Mouse (Mus musculus) heart, embryonic 16.5 days (tissue): ENCODE data around the gene Dock3. TPM values are rescaled to one million over a fixed set of nuclear protein-coding genes. Genes with fewer than 3 reads are reported as not detected.

Source experiments
- ATAC-seq: fragments of 200-750 bp; cut with Nextera tagmentation; replicated peaks from 2 replicates; pipeline ENCODE4 v1.8.0; 2017; ENCODE audit warnings: moderate number of reproducible peaks; ENCODE audit not compliant: insufficient read depth, low FRiP score; ENCODE audit errors: extremely low read depth
- H3K27ac ChIP-seq: fragments of 300-500 bp; sonication (generic); 2 replicates; pipeline ENCODE4 v1.5.1; 2014; ENCODE audit warnings: mild to moderate bottlenecking, low read length, control low read depth, moderate library complexity
- H3K27me3 ChIP-seq: fragments of 300-500 bp; sonication (generic); 2 replicates; pipeline ENCODE4 v1.6.1; 2014; ENCODE audit warnings: low read length, mixed read lengths; ENCODE audit not compliant: control insufficient read depth, insufficient read depth
- H3K36me3 ChIP-seq: fragments of 300-500 bp; sonication (generic); 2 replicates; pipeline ENCODE4 v1.6.1; 2014; ENCODE audit not compliant: control insufficient read depth, insufficient read depth
- H3K4me1 ChIP-seq: fragments of 300-500 bp; sonication (generic); 2 replicates; pipeline ENCODE4 v1.6.1; 2014; ENCODE audit warnings: low read length, mixed read lengths; ENCODE audit not compliant: control insufficient read depth, insufficient read depth
- H3K4me2 ChIP-seq: fragments of 300-500 bp; sonication (generic); 2 replicates; pipeline ENCODE4 v1.6.1; 2014; ENCODE audit warnings: low read depth, mild to moderate bottlenecking, control low read depth, low read length
- H3K4me3 ChIP-seq: fragments of 300-500 bp; sonication (generic); 2 replicates; pipeline ENCODE4 v1.5.1; 2014; ENCODE audit warnings: mild to moderate bottlenecking, control low read depth, low read length
- H3K9ac ChIP-seq: fragments of 300-500 bp; sonication (generic); 2 replicates; pipeline ENCODE4 v1.6.1; 2014; ENCODE audit warnings: low read length, control low read depth
- H3K9me3 ChIP-seq: fragments of 300-500 bp; sonication (generic); replicated peaks from 2 replicates; pipeline ENCODE4 v1.6.1; 2016; ENCODE audit warnings: low read length; ENCODE audit not compliant: control insufficient read depth
- WGBS: fragments of 180-500 bp; shearing (Covaris S2); extraction: QIAGEN DNeasy Blood & Tissue Kit; methylation state at CpG from one replicate; pipeline ENCODE4 v1.1.7; 2014; 5-methylcytosine and 5-hydroxymethylcytosine counted together
- polyA plus RNA-seq: library from polyadenylated mRNA; unstranded; fragments of >200 nt; fragmentation: Nextera tagmentation; extraction: Ambion mirVana; gene quantifications from 2 replicates; pipeline ENCODE4 v1.2.1, GENCODE M21; 2015

Gene Dock3
- polyA plus RNA-seq, 1 experiment from 2014 or later: 0.43 TPM

DNA sequence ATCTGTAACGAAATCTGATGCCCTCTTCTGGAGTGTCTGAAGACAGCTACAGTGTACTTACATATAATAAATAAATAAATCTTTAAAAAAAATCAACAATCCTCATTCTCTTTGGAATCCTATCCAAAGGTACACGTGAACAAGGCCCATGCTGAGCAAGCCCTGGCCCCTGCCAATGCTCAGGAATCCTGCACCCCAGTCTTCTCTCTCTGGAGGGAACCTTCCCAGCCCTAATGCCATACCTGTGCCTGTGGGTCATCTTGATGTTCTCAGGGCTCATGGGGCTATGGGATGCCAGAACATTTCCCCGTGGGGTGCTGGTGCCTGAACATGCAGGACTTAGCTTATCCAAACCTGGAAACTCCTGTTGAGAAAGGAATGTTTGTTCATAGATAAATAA is 323.5 kb downstream of the Dock3 start:
- no peaks in the 10 kb centered on the region for H3K9me3 ChIP-seq
- no peaks in the 10 kb centered on the region for H3K27me3 ChIP-seq
- no peak overlapping the region for H3K27ac ChIP-seq
- ATAC-seq: no peak
- H3K4me1 ChIP-seq: peaks cover 2% of the 10 kb centered on the region; the same call in 1 of the 2 replicates
- H3K4me3 ChIP-seq: no peak overlapping the region
- WGBS: 69% methylated on average over 3 of the region's 3 CpGs
- H3K4me2 ChIP-seq: no peak overlapping the region
- H3K36me3 ChIP-seq: no peaks in the 10 kb centered on the region
- H3K9ac ChIP-seq: no peak overlapping the region

DNA sequence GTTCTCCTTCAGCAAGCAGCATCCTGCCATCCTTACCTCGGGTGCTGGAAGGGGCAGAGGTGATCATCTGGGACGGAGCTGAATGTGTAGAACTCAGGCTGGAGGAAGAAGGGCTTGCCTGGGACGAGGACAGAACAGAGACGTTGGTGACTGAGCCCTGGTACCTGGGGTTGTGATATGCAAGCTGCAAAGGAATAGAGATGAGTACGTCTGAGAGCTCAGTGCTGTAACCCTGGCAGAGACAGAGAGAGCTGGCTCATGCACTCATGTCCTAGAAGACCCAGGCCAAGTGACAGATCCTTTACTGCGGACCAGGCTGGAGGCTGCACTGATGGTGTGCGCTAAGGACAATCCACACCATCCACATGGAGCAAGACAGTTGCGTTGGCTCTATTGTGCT is 325.1 kb downstream of the Dock3 start:
- Histone ChIP-seq H3K4me2 (no peak overlapping the region), H3K4me3 (no peak overlapping the region), H3K9me3 (no peaks in the 10 kb centered on the region), H3K36me3 (no peaks in the 10 kb centered on the region), H3K9ac (no peak overlapping the region), H3K27ac (no peak overlapping the region), H3K27me3 (no peaks in the 10 kb centered on the region), H3K4me1 (peaks cover 2% of the 10 kb centered on the region; the same call in 1 of the 2 replicates)
- no peak for ATAC-seq
- WGBS: 81% methylated on average over 8 of the region's 8 CpGs

DNA sequence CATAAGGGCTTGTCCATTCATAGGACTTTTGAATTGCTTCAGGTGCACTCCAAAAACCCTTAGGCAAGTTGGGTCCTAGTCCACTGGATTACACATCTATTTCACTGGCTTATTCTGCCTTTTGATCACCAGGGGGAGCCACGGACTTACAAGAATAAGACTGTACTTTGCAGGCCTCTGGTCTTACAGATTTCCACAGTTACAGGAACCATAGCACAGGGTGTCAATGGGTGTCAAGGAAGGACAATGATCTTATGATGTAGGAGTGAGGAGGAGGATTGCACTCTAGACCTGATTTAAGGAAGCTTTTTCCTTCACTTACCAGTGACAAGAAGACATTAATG is 327.9 kb downstream of the Dock3 start:
- H3K27me3 ChIP-seq: no peaks in the 10 kb centered on the region
- ATAC-seq: no peak
- no peaks in the 10 kb centered on the region for H3K36me3 ChIP-seq
- no peak overlapping the region for H3K27ac ChIP-seq
- H3K9me3 ChIP-seq: no peaks in the 10 kb centered on the region
- no peak overlapping the region for H3K4me2 ChIP-seq
- WGBS: 8% methylated on average over 1 of the region's 1 CpGs
- H3K9ac ChIP-seq: no peak overlapping the region
- peaks cover 2% of the 10 kb centered on the region; the same call in 1 of the 2 replicates for H3K4me1 ChIP-seq
- no peak overlapping the region for H3K4me3 ChIP-seq

DNA sequence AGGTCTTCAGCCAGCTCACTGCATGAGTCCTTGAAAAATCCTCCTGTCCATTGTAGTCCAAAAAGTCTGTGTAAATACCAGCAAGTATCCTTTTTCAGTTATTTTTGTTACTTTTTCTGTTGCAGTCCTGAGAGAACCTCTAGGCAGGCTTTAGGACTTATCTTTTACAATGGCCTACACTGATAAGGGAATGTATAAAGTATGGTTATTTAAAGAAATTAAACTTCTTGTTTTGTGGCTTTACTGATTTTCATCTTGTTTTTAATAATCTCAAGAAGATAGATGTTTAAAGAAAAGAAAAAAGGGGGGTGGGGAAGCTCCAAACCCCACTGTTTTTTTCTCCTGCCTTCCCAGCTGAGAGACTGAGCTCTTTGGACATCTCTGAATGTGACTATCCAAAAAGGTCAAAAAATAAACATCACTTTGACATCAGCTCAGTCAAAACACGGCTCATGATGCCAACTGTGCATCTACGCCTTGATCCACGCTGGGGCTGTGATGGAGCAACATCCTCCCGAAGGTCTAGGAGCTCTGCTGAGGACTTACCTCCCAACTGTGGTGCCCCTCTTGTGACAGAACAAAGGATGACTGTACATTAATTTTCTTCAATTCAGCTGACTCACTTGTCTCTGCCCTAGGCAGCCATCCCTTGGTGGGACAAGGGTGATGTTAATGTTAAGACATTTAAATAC is 328.5 kb downstream of the Dock3 start:
- WGBS: 63% methylated on average over 4 of the region's 4 CpGs
- no peak for ATAC-seq
- H3K4me2 ChIP-seq: no peak overlapping the region
- H3K36me3 ChIP-seq: no peaks in the 10 kb centered on the region
- no peak overlapping the region for H3K4me3 ChIP-seq
- H3K9me3 ChIP-seq: no peaks in the 10 kb centered on the region
- no peaks in the 10 kb centered on the region for H3K27me3 ChIP-seq
- no peak overlapping the region for H3K9ac ChIP-seq
- H3K27ac ChIP-seq: no peak overlapping the region
- no peaks in the 10 kb centered on the region for H3K4me1 ChIP-seq

DNA sequence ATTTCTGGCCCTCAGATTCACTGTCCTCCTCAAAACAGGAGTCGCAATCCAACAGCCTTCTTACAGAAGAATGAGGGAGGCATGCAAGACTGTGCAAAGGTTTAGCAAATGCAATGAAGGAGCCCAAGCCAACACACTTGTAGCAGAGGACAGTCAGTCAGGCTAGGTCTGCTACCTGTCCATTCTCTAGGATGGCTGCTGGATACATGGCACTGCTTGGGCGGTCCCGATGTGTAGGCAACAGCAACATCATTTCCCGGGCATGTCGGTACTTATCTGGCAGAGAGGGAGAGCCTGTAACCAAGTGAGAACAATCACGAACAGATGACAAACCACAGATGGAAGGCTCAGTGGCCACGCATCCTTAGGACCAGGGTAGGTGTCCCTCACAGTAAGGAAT is 330.1 kb downstream of the Dock3 start:
- Histone ChIP-seq H3K4me1 (no peaks in the 10 kb centered on the region), H3K36me3 (no peaks in the 10 kb centered on the region), H3K9me3 (no peaks in the 10 kb centered on the region), H3K4me3 (no peak overlapping the region), H3K4me2 (no peak overlapping the region), H3K9ac (no peak overlapping the region), H3K27ac (no peak overlapping the region), H3K27me3 (no peaks in the 10 kb centered on the region)
- WGBS: 81% methylated on average over 7 of the region's 7 CpGs
- no peak for ATAC-seq

DNA sequence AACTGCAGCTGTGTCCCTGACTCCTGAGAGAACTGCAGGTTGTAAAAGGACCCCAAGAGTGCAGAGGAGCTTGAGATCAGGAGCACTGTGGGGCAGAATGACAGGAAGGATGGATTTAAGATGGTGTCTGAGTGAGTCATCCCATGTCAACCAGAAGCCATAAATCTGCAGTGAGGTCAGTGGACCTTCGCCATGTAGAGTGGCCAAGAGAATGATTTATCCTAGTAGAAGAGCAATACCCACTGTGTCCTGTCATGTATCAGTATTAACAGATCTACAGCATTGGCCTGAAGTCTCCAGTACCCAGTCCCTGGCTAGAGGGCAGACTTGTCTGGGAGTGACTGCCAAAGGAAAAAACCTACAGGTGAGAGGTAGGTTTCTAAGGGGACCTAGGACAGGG is 332.8 kb downstream of the Dock3 start:
- Histone ChIP-seq H3K9me3 (no peaks in the 10 kb centered on the region), H3K27me3 (no peaks in the 10 kb centered on the region), H3K9ac (no peak overlapping the region), H3K4me3 (no peak overlapping the region), H3K27ac (no peak overlapping the region), H3K36me3 (no peaks in the 10 kb centered on the region), H3K4me1 (no peaks in the 10 kb centered on the region), H3K4me2 (no peak overlapping the region)
- no peak for ATAC-seq
- WGBS: 78% methylated on average over 1 of the region's 1 CpGs

DNA sequence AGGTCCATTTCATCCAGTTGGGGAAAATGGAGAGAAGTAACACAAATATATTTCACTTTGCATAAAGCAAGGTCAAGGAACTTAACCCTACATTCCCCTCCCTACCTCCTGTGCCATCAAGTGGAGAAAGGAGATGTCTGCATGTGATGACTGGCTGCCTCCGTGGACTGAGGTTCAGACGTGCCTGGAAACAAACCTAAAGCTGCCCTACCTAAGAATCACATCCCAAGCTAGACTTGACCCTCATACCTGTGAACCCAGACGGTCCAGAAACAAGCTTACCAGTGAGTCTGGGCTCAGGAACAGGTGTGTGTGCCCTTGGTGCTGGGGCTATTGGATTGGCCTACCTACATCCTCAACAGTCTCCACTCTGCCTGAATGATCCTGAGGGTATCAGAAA is 338.4 kb downstream of the Dock3 start:
- no peak overlapping the region for H3K4me3 ChIP-seq
- H3K27ac ChIP-seq: no peak overlapping the region
- H3K36me3 ChIP-seq: peaks cover 17% of the 10 kb centered on the region
- H3K9ac ChIP-seq: no peak overlapping the region
- no peaks in the 10 kb centered on the region for H3K27me3 ChIP-seq
- H3K4me2 ChIP-seq: no peak overlapping the region
- no peak for ATAC-seq
- peaks cover 14% of the 10 kb centered on the region for H3K4me1 ChIP-seq
- 62% methylated on average over 3 of the region's 3 CpGs for WGBS
- no peaks in the 10 kb centered on the region for H3K9me3 ChIP-seq

DNA sequence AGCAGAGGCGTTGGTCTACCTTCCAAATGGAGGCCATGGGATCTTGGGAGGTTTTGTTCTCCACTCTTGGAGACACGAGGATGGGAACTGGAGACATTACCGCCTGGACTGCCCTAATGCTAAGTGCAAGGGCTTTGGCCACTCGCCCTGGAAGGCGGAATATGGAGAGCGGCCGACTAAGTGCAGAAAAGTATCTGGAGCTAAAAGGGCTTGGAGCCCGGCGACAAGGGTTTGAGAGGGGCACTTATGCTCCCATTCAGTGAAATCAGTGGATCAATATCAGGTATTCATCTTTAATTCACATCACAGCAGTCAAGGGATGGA is 339.2 kb downstream of the Dock3 start:
- Histone ChIP-seq H3K9me3 (no peaks in the 10 kb centered on the region), H3K27ac (peak overlapping the region; percentile 97), H3K9ac (peak overlapping the region; percentile 86), H3K4me3 (peak overlapping the region; percentile 84), H3K27me3 (no peaks in the 10 kb centered on the region), H3K36me3 (peaks cover 21% of the 10 kb centered on the region), H3K4me2 (peak overlapping the region; percentile 78), H3K4me1 (peaks cover 19% of the 10 kb centered on the region)
- WGBS: under 1% methylated on average over 9 of the region's 9 CpGs
- ATAC-seq: peak; percentile 2; the same call in 1 of the 2 replicates

DNA sequence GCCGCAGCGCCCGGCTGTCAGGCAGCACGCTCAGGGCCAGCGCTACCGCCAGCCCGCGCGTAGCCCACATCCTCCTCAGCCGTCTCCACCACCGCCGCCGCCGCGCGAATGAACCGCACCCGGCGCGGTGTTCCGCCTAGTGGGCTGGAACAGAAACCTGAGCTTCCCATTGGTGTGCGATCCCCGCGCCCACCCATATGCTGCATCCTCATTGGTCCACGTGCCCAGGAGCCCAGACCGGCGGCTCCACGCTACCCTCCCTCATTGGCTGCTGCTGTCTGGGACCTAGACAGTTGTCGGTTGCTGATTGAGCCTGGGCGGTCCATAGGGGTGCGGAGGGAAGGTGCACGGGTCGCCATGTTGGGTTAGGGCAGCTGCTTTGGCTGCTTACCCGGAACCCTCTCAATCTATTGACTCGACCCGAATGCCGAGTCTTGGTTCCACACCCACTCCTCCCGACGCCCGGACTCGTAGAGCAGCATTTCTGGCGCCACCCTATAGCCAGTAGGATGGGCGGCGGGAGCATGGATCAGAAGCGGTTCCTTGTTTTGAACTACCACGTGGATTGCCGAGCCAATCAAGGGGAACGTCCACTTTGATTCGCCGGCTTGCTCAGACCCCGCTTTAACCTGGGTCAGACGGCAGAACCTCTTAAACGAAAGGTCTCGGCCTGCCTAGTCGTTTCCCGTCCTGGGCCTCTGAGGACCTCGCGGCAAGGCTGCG is 339.7 kb downstream of the Dock3 start, which contains the start of gene Manf:
Manf (minus strand) TSS at position 151 of the 723 bp plus-strand sequence.
- under 1% methylated on average over 59 of the region's 59 CpGs for WGBS
- H3K27ac ChIP-seq: peak within 1 kb of the TSS; percentile 97
- peak within 1 kb of the TSS; percentile 84 for H3K4me3 ChIP-seq
- ATAC-seq: peak; percentile 98
- no peaks in the 10 kb centered on the region for H3K9me3 ChIP-seq
- H3K4me2 ChIP-seq: peak within 1 kb of the TSS; percentile 78
- no peaks in the 10 kb centered on the region for H3K27me3 ChIP-seq
- peaks cover 21% of the 10 kb centered on the region for H3K36me3 ChIP-seq
- peaks cover 20% of the 10 kb centered on the region for H3K4me1 ChIP-seq
- H3K9ac ChIP-seq: peak within 1 kb of the TSS; percentile 92
